In genomic region chr11:102266631-102267355, GRCm38 (mm10) we compare ENCODE assay signal across 8 mouse cellular contexts. TPM values are rescaled to one million over a fixed set of nuclear protein-coding genes. Genes with fewer than 3 reads are reported as not detected.
DNase-seq lines count a peak whose midpoint lies in the region; ATAC-seq and TF ChIP-seq lines count a peak whose summit lies in the region.

No protein-coding gene starts in this region.

- no peak for DNase-seq in c-Kit-positive CD71-positive TER-119-positive erythroid progenitor cells, embryonic 14.5 days (ENCODE audit: low spot score)
- no peak for DNase-seq in spleen, postnatal 4 days (ENCODE audit: low spot score in 2 of 2)

- no peak for TF ChIP-seq POLR2A in ES-Bruce4 (IDR thresholded peaks at IDR 0.05; ENCODE audit: insufficient read depth, low read length)

- H3K27me3 ChIP-seq in forebrain, embryonic 13.5 days: no peaks in the 10 kb centered on the region
- H3K27me3 ChIP-seq in forebrain, embryonic 12.5 days: 0 out of 2 replicates have a peak, but pooled peaks cover 2% of the 10 kb centered on the region
- H3K27me3 ChIP-seq in intestine, embryonic 16.5 days (replicated peaks; ENCODE audit: control insufficient read depth, insufficient read depth, low read length): no peaks in the 10 kb centered on the region
- no peaks in the 10 kb centered on the region for H3K27me3 ChIP-seq in intestine, postnatal 0 days (replicated peaks; ENCODE audit: control insufficient read depth, insufficient read depth, low read length)
- H3K27me3 ChIP-seq in ES-Bruce4 (ENCODE audit: control insufficient read depth, insufficient read depth, low read length, poor library complexity, severe bottlenecking): no peaks in the 10 kb centered on the region
- no peaks in the 10 kb centered on the region for H3K27me3 ChIP-seq in forebrain, embryonic 15.5 days

- H3K4me1 ChIP-seq in forebrain, embryonic 13.5 days: peaks cover 6% of the 10 kb centered on the region; the same call in 1 of the 2 replicates
- H3K4me1 ChIP-seq in forebrain, embryonic 12.5 days: 0 out of 2 replicates have a peak, but pooled peaks cover 2% of the 10 kb centered on the region
- peaks cover 5% of the 10 kb centered on the region for H3K4me1 ChIP-seq in intestine, embryonic 16.5 days (ENCODE audit: control insufficient read depth, insufficient read depth, low read length)
- no peaks in the 10 kb centered on the region for H3K4me1 ChIP-seq in intestine, postnatal 0 days (replicated peaks; ENCODE audit: control insufficient read depth, insufficient read depth, low read length)
- peaks cover 10% of the 10 kb centered on the region for H3K4me1 ChIP-seq in ES-Bruce4 (ENCODE audit: control insufficient read depth, insufficient read depth, low read length)
- peaks cover 5% of the 10 kb centered on the region for H3K4me1 ChIP-seq in forebrain, embryonic 15.5 days

- 86% methylated on average over 8 of the region's 8 CpGs for WGBS in forebrain, embryonic 13.5 days
- 88% methylated on average over 8 of the region's 8 CpGs for WGBS in forebrain, embryonic 12.5 days
- WGBS in intestine, embryonic 16.5 days: 91% methylated on average over 8 of the region's 8 CpGs
- WGBS in intestine, postnatal 0 days: 86% methylated on average over 8 of the region's 8 CpGs
- 81% methylated on average over 8 of the region's 8 CpGs for WGBS in forebrain, embryonic 15.5 days

- no peak for ATAC-seq in forebrain, embryonic 13.5 days
- no peak for ATAC-seq in forebrain, embryonic 12.5 days (ENCODE audit: low FRiP score)
- ATAC-seq in intestine, embryonic 16.5 days: 0 out of 2 replicates have a peak, but pooled peaks have one; percentile 7
- ATAC-seq in intestine, postnatal 0 days: no peak
- ATAC-seq in forebrain, embryonic 15.5 days (replicated peaks): peak; percentile 48; the same call in 1 of the 2 replicates

- H3K9me3 ChIP-seq in forebrain, embryonic 13.5 days (replicated peaks): no peaks in the 10 kb centered on the region
- H3K9me3 ChIP-seq in forebrain, embryonic 12.5 days: no peaks in the 10 kb centered on the region
- H3K9me3 ChIP-seq in intestine, embryonic 16.5 days (ENCODE audit: control insufficient read depth, low read length): no peaks in the 10 kb centered on the region
- no peaks in the 10 kb centered on the region for H3K9me3 ChIP-seq in intestine, postnatal 0 days (ENCODE audit: control insufficient read depth)
- no peaks in the 10 kb centered on the region for H3K9me3 ChIP-seq in ES-Bruce4 (replicated peaks; ENCODE audit: control insufficient read depth, insufficient read depth, low read length, poor library complexity, severe bottlenecking)
- H3K9me3 ChIP-seq in forebrain, embryonic 15.5 days: no peaks in the 10 kb centered on the region

- H3K9ac ChIP-seq in forebrain, embryonic 13.5 days: peak overlapping the region; percentile 8; the same call in 1 of the 2 replicates
- H3K9ac ChIP-seq in forebrain, embryonic 12.5 days: no peak overlapping the region
- no peak overlapping the region for H3K9ac ChIP-seq in intestine, embryonic 16.5 days (ENCODE audit: low read depth, low read length)
- no peak overlapping the region for H3K9ac ChIP-seq in intestine, postnatal 0 days (ENCODE audit: low read depth, low read length)
- H3K9ac ChIP-seq in ES-Bruce4 (ENCODE audit: low read depth, poor library complexity, severe bottlenecking): no peak overlapping the region
- no peak overlapping the region for H3K9ac ChIP-seq in forebrain, embryonic 15.5 days (replicated peaks)

- 0 out of 2 replicates have a peak overlapping the region, but pooled peaks have one; percentile 31 for H3K27ac ChIP-seq in forebrain, embryonic 13.5 days
- H3K27ac ChIP-seq in forebrain, embryonic 12.5 days: no peak overlapping the region
- no peak overlapping the region for H3K27ac ChIP-seq in intestine, embryonic 16.5 days (ENCODE audit: low read length)
- no peak overlapping the region for H3K27ac ChIP-seq in intestine, postnatal 0 days (ENCODE audit: low read depth, low read length)
- H3K27ac ChIP-seq in ES-Bruce4 (ENCODE audit: insufficient read depth, low read length): peak overlapping the region; percentile 21
- H3K27ac ChIP-seq in forebrain, embryonic 15.5 days (replicated peaks): peak overlapping the region; percentile 35; the same call in 1 of the 2 replicates

- no peak overlapping the region for H3K4me3 ChIP-seq in forebrain, embryonic 13.5 days
- H3K4me3 ChIP-seq in forebrain, embryonic 12.5 days (replicated peaks): no peak overlapping the region
- H3K4me3 ChIP-seq in intestine, embryonic 16.5 days (ENCODE audit: low read length): no peak overlapping the region
- H3K4me3 ChIP-seq in intestine, postnatal 0 days (ENCODE audit: low read depth, low read length): no peak overlapping the region
- no peak overlapping the region for H3K4me3 ChIP-seq in ES-Bruce4 (ENCODE audit: low read depth, low read length)
- H3K4me3 ChIP-seq in forebrain, embryonic 15.5 days: no peak overlapping the region

- no peak overlapping the region for H3K4me2 ChIP-seq in forebrain, embryonic 13.5 days
- H3K4me2 ChIP-seq in forebrain, embryonic 12.5 days: no peak overlapping the region
- no peak overlapping the region for H3K4me2 ChIP-seq in intestine, embryonic 16.5 days (ENCODE audit: low read depth, low read length)
- H3K4me2 ChIP-seq in intestine, postnatal 0 days (replicated peaks; ENCODE audit: low read depth): no peak overlapping the region
- no peak overlapping the region for H3K4me2 ChIP-seq in forebrain, embryonic 15.5 days (replicated peaks)

- TF ChIP-seq CTCF in intestine, postnatal 0 days (IDR thresholded peaks at IDR 0.05; ENCODE audit: low read depth): no peak
- TF ChIP-seq CTCF in ES-Bruce4 (IDR thresholded peaks at IDR 0.05; ENCODE audit: low read depth, low read length): no peak

- H3K36me3 ChIP-seq in forebrain, embryonic 13.5 days (ENCODE audit: poor library complexity, severe bottlenecking): peaks cover 14% of the 10 kb centered on the region
- H3K36me3 ChIP-seq in forebrain, embryonic 12.5 days (replicated peaks): peaks cover 9% of the 10 kb centered on the region
- peaks cover 13% of the 10 kb centered on the region; the same call in 1 of the 2 replicates for H3K36me3 ChIP-seq in intestine, embryonic 16.5 days (ENCODE audit: control insufficient read depth, insufficient read depth, low read length)
- H3K36me3 ChIP-seq in intestine, postnatal 0 days (ENCODE audit: control insufficient read depth, insufficient read depth): no peaks in the 10 kb centered on the region; the same call in 1 of the 2 replicates
- H3K36me3 ChIP-seq in ES-Bruce4 (ENCODE audit: control insufficient read depth, insufficient read depth, low read length, poor library complexity, severe bottlenecking): peaks cover 17% of the 10 kb centered on the region
- H3K36me3 ChIP-seq in forebrain, embryonic 15.5 days: no peaks in the 10 kb centered on the region

- no peak for TF ChIP-seq EP300 in ES-Bruce4 (IDR thresholded peaks at IDR 0.05; ENCODE audit: insufficient read depth, low read depth, low read length)

RNA-seq across cellular contexts. Expression of gene Asb16, which starts 1.8 kb away (rescaled TPM):
- polyA plus RNA-seq in forebrain, embryonic 13.5 days (2015; fragmentation: Nextera tagmentation; extraction: Ambion mirVana): not detected in 2 replicates
- polyA plus RNA-seq in forebrain, embryonic 12.5 days (2016; fragmentation: Nextera tagmentation; extraction: Ambion mirVana): not detected in 2 replicates
- polyA plus RNA-seq in intestine, embryonic 16.5 days (2015; fragmentation: Nextera tagmentation; extraction: Ambion mirVana): 0.05 TPM in 2 replicates
- 0.05 and 0.09 TPM in 2 replicates for polyA plus RNA-seq in intestine, postnatal 0 days (2015; fragmentation: Nextera tagmentation; extraction: Ambion mirVana)
- polyA plus RNA-seq in ES-Bruce4 (2011; ENCODE audit: insufficient read depth, insufficient read length, low read depth, missing spikeins): 0.70 and 2.3 TPM in 2 replicates
- polyA plus RNA-seq in forebrain, embryonic 15.5 days (2015; fragmentation: Nextera tagmentation; extraction: Ambion mirVana): not detected in 2 replicates

RNA-seq across cellular contexts. Expression of gene Tmub2, which starts 17.9 kb away (rescaled TPM):
- 63.2 and 69.6 TPM in 2 replicates for polyA plus RNA-seq in forebrain, embryonic 13.5 days (2015; fragmentation: Nextera tagmentation; extraction: Ambion mirVana)
- 53.9 and 55.9 TPM in 2 replicates for polyA plus RNA-seq in forebrain, embryonic 12.5 days (2016; fragmentation: Nextera tagmentation; extraction: Ambion mirVana)
- 52.0 and 54.3 TPM in 2 replicates for polyA plus RNA-seq in intestine, embryonic 16.5 days (2015; fragmentation: Nextera tagmentation; extraction: Ambion mirVana)
- polyA plus RNA-seq in intestine, postnatal 0 days (2015; fragmentation: Nextera tagmentation; extraction: Ambion mirVana): 43.3 and 44.2 TPM in 2 replicates
- polyA plus RNA-seq in ES-Bruce4 (2011; ENCODE audit: insufficient read depth, insufficient read length, low read depth, missing spikeins): 19.7 and 20.0 TPM in 2 replicates
- polyA plus RNA-seq in forebrain, embryonic 15.5 days (2015; fragmentation: Nextera tagmentation; extraction: Ambion mirVana): 73.1 and 73.4 TPM in 2 replicates

RNA-seq across cellular contexts. Expression of gene BC030867, which starts 18.1 kb away (rescaled TPM):
- polyA plus RNA-seq in forebrain, embryonic 13.5 days (2015; fragmentation: Nextera tagmentation; extraction: Ambion mirVana): 11.0 and 13.7 TPM in 2 replicates
- polyA plus RNA-seq in forebrain, embryonic 12.5 days (2016; fragmentation: Nextera tagmentation; extraction: Ambion mirVana): 18.5 and 19.4 TPM in 2 replicates
- 12.4 and 15.9 TPM in 2 replicates for polyA plus RNA-seq in intestine, embryonic 16.5 days (2015; fragmentation: Nextera tagmentation; extraction: Ambion mirVana)
- 2.7 and 3.4 TPM in 2 replicates for polyA plus RNA-seq in intestine, postnatal 0 days (2015; fragmentation: Nextera tagmentation; extraction: Ambion mirVana)
- polyA plus RNA-seq in ES-Bruce4 (2011; ENCODE audit: insufficient read depth, insufficient read length, low read depth, missing spikeins): 32.5 and 34.0 TPM in 2 replicates
- 5.6 and 7.0 TPM in 2 replicates for polyA plus RNA-seq in forebrain, embryonic 15.5 days (2015; fragmentation: Nextera tagmentation; extraction: Ambion mirVana)

RNA-seq across cellular contexts. Expression of gene Atxn7l3, which starts 29.6 kb away (rescaled TPM):
- polyA plus RNA-seq in forebrain, embryonic 13.5 days (2015; fragmentation: Nextera tagmentation; extraction: Ambion mirVana): 21.8 and 22.7 TPM in 2 replicates
- polyA plus RNA-seq in forebrain, embryonic 12.5 days (2016; fragmentation: Nextera tagmentation; extraction: Ambion mirVana): 22.4 and 22.6 TPM in 2 replicates
- polyA plus RNA-seq in intestine, embryonic 16.5 days (2015; fragmentation: Nextera tagmentation; extraction: Ambion mirVana): 8.8 and 9.0 TPM in 2 replicates
- polyA plus RNA-seq in intestine, postnatal 0 days (2015; fragmentation: Nextera tagmentation; extraction: Ambion mirVana): 8.6 and 10.5 TPM in 2 replicates
- 44.3 and 50.3 TPM in 2 replicates for polyA plus RNA-seq in ES-Bruce4 (2011; ENCODE audit: insufficient read depth, insufficient read length, low read depth, missing spikeins)
- polyA plus RNA-seq in forebrain, embryonic 15.5 days (2015; fragmentation: Nextera tagmentation; extraction: Ambion mirVana): 27.6 and 29.5 TPM in 2 replicates

RNA-seq across cellular contexts. Expression of gene Hdac5, which starts 36.8 kb away (rescaled TPM):
- 88.2 TPM in 2 replicates for polyA plus RNA-seq in forebrain, embryonic 13.5 days (2015; fragmentation: Nextera tagmentation; extraction: Ambion mirVana)
- polyA plus RNA-seq in forebrain, embryonic 12.5 days (2016; fragmentation: Nextera tagmentation; extraction: Ambion mirVana): 68.8 and 70.6 TPM in 2 replicates
- polyA plus RNA-seq in intestine, embryonic 16.5 days (2015; fragmentation: Nextera tagmentation; extraction: Ambion mirVana): 54.8 and 55.5 TPM in 2 replicates
- 30.1 and 30.4 TPM in 2 replicates for polyA plus RNA-seq in intestine, postnatal 0 days (2015; fragmentation: Nextera tagmentation; extraction: Ambion mirVana)
- polyA plus RNA-seq in ES-Bruce4 (2011; ENCODE audit: insufficient read depth, insufficient read length, low read depth, missing spikeins): 41.2 and 42.4 TPM in 2 replicates
- polyA plus RNA-seq in forebrain, embryonic 15.5 days (2015; fragmentation: Nextera tagmentation; extraction: Ambion mirVana): 127 and 129 TPM in 2 replicates

Comparison
In these comparisons a context has a peak if more than half of its experiments do, and no peak if none do; other contexts are left out.
1. ATAC-seq: peak in intestine, embryonic 16.5 days (single experiment) and forebrain, embryonic 15.5 days (single experiment); none in forebrain, embryonic 13.5 days (single experiment), forebrain, embryonic 12.5 days (single experiment) and intestine, postnatal 0 days (single experiment).
2. H3K27ac ChIP-seq: peak in forebrain, embryonic 13.5 days (single experiment), ES-Bruce4 (single experiment) and forebrain, embryonic 15.5 days (single experiment); none in forebrain, embryonic 12.5 days (single experiment), intestine, embryonic 16.5 days (single experiment) and intestine, postnatal 0 days (single experiment).